Mouse (Mus musculus) embryonic facial prominence, embryonic 10.5 days (tissue): ENCODE results near the gene Nectin2. TPM values are rescaled to one million over a fixed set of nuclear protein-coding genes. Genes with fewer than 3 reads are reported as not detected.
"Not testable (repeated sequence)": the region's sequence is repeated elsewhere in the genome, so short reads cannot be mapped to it uniquely, and the experiment has no call there.

ENCODE experiments used
- DNase-seq: peaks from one replicate; pipeline ENCODE4 v3.0.0-alpha.2; 2017; ENCODE audit warnings: low spot score
- H3K27ac ChIP-seq: fragments of 300-500 bp; sonication (generic); replicated peaks from 2 replicates; pipeline ENCODE4 v1.5.1; 2016; ENCODE audit warnings: mild to moderate bottlenecking
- H3K27me3 ChIP-seq: fragments of 300-500 bp; sonication (generic); replicated peaks from 2 replicates; pipeline ENCODE4 v1.6.1; 2016; ENCODE audit warnings: low read depth, mild to moderate bottlenecking; ENCODE audit not compliant: poor library complexity, severe bottlenecking
- H3K36me3 ChIP-seq: fragments of 300-500 bp; sonication (generic); replicated peaks from 2 replicates; pipeline ENCODE4 v1.6.1; 2016; ENCODE audit warnings: mild to moderate bottlenecking, moderate library complexity
- H3K4me1 ChIP-seq: fragments of 300-500 bp; sonication (generic); 2 replicates; pipeline ENCODE4 v1.6.1; 2016
- H3K4me3 ChIP-seq: fragments of 300-500 bp; sonication (generic); 2 replicates; pipeline ENCODE4 v1.5.1; 2016; ENCODE audit warnings: mild to moderate bottlenecking, moderate library complexity
- H3K9me3 ChIP-seq: fragments of 300-500 bp; sonication (generic); 2 replicates; pipeline ENCODE4 v1.6.1; 2016; ENCODE audit warnings: mild to moderate bottlenecking
- WGBS: fragments of 180-500 bp; shearing (Covaris S2); methylation state at CpG from one replicate; pipeline ENCODE4 v1.1.7; 2016; 5-methylcytosine and 5-hydroxymethylcytosine counted together
- polyA plus RNA-seq: library from polyadenylated mRNA; unstranded; fragments of >200 nt; fragmentation: Nextera tagmentation; extraction: Ambion mirVana; gene quantifications from 2 replicates; pipeline ENCODE4 v1.2.1, GENCODE M21; 2016

Nectin2 gene
- 110 TPM in 2 replicates for polyA plus RNA-seq

DNA sequence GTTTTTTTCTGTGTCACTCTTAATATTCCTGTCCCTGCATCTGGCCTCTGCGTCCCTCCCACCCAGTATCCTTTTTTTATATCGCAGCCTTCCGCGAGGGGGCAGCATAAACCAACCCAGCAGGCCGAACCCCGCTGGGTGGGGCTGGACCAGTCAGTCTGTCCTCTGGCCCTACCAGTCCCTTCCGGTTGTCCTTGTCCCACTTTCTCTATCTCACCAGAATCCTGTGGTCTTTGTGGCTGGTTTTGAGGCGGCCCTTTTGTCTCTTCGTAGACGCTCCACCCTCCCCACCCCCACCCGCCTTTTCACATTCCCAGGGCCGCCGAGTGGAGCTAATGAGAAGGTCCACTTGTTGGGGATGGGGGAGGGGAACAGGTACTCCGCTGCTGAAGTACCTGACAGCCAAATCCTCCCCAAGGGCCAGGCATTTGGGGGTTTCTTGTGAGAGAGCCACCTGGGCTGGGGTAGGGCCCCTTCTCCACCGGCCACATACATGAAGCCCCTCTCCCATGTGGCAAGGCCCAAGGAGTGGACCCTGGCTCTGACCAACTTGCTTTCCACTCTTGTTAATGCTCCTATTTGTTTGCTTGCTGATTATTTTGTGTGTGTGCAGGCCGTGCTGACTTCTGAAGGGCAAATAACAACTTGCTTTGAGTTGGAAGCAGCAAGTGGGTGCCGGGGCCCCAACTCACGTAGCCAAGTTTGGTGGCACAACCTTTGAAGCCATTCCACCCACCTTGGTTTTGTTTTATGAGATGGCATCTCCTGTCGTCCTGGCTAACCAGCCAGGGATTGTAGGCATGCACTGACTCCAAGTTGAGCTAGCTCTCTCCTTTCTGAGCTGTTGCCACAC, at the start of gene Nectin2:
Gene Nectin2 (minus strand): TSS at position 267 of the 853 bp plus-strand sequence.
- WGBS = 15% methylated on average over 19 of the region's 19 CpGs
- Histone ChIP-seq H3K4me3 (peak within 1 kb of the TSS; percentile 79), H3K36me3 (peaks cover 7% of the 10 kb centered on the region), H3K4me1 (peaks cover 47% of the 10 kb centered on the region), H3K27ac (peak within 1 kb of the TSS; percentile 93), H3K27me3 (no peaks in the 10 kb centered on the region), H3K9me3 (no peaks in the 10 kb centered on the region)
- peak; percentile 91 for DNase-seq

DNA sequence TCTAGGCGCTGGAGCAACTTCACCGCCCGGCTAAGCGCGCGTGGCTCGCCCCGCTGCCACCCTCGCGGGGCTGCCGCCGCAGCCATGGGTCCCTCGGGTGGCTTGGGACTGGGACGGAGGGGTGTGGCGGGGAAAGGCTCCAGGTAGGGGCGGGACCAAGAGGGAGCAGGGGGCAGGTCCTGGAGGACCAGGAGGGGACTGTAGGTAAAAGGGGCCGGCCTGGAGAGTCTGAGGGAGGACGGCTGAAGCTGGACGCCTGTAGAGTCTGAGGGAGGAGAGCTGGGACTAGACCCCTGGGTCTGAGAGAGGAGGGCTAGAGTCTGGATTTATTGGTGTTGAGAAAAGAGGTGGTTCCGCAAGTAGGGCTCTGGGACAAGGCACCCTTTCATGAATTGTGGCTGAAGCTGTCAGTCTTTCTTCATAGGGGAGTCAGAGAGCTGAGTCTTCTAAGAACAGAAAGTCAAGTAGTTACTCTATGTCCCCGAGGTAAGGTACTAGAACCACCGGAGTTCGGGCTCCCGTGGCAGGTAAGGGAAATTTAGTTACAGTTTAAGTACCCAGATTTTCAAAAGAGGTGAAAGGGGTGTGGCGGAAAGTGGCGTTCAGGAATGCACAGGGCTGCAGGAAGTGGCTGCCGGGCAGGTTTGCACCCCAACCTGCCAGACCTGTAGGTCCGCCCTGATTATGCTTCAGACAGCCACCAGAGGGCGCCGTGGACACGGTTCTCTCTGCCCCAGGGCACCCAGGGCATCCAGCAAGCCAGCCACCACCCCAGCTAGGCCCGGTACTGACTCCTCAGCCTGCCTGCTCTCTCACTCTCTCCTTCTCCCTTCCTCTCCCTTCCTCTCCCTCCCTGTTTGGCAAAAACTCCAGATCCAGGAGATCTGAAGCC, 46.7 kb upstream of the Nectin2 start, which contains the start of gene Cblc:
Gene Cblc (minus strand): TSS at position 113 of the 892 bp plus-strand sequence.
- H3K4me3 ChIP-seq = peak within 1 kb of the TSS; percentile 45
- peaks cover 8% of the 10 kb centered on the region; the same call in 1 of the 2 replicates for H3K4me1 ChIP-seq
- WGBS = 3% methylated on average over 32 of the region's 32 CpGs
- DNase-seq = peak; percentile 84
- no peaks in the 10 kb centered on the region for H3K9me3 ChIP-seq
- H3K27me3 ChIP-seq = peaks cover 33% of the 10 kb centered on the region
- H3K27ac ChIP-seq = no peak within 1 kb of the TSS
- no peaks in the 10 kb centered on the region for H3K36me3 ChIP-seq

DNA sequence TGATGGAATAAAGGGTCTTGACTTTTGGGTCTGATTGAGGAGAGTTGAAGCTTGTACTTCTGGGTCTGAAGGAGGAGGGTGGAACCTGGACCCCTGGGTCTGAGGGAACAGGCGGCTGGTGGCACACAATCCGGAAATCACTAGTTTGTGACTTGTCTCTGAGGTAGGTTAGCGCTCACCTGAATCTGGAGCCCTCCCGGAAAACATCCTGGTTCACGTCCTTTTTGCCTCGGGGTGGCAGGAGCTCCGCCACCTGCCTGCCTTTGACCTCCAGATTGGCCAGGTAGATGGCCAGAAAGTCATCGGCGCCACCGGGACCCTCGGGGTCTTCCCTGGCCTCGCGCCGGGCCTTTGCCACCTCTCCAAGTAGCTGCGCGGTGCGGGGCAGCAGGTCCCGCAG, 46.0 kb upstream of the Nectin2 start:
- DNase-seq = no peak
- peaks cover 33% of the 10 kb centered on the region for H3K27me3 ChIP-seq
- 9% methylated on average over 18 of the region's 18 CpGs for WGBS
- H3K36me3 ChIP-seq = no peaks in the 10 kb centered on the region
- peak overlapping the region; percentile 45 for H3K4me3 ChIP-seq
- H3K27ac ChIP-seq = no peak overlapping the region
- no peaks in the 10 kb centered on the region for H3K9me3 ChIP-seq
- H3K4me1 ChIP-seq = peaks cover 8% of the 10 kb centered on the region; the same call in 1 of the 2 replicates

DNA sequence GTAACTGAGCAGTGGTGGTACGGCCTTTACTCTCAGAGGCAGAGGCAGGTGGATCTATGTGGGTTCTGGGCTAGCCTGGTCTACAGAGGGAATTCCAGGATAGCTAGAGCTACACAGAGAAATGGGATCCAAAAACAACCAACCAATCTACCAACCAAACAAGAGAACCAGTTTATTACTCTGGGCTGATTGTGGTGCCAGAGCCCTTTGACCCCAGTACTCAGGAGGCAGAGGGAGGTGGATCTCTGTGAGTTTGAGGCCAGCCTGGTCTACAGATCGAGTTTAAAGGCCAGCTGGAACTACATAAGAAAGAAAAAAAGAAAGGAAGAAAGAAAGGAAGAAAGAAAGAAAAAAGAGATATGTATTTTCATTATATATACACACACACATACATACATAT, 45.0 kb upstream of the Nectin2 start:
- no peaks in the 10 kb centered on the region for H3K36me3 ChIP-seq
- H3K4me3 ChIP-seq = no peak overlapping the region
- peaks cover 43% of the 10 kb centered on the region for H3K27me3 ChIP-seq
- no peaks in the 10 kb centered on the region for H3K9me3 ChIP-seq
- no peak for DNase-seq
- 67% methylated on average over 2 of the region's 2 CpGs for WGBS
- H3K4me1 ChIP-seq = peaks cover 8% of the 10 kb centered on the region; the same call in 1 of the 2 replicates
- no peak overlapping the region for H3K27ac ChIP-seq

DNA sequence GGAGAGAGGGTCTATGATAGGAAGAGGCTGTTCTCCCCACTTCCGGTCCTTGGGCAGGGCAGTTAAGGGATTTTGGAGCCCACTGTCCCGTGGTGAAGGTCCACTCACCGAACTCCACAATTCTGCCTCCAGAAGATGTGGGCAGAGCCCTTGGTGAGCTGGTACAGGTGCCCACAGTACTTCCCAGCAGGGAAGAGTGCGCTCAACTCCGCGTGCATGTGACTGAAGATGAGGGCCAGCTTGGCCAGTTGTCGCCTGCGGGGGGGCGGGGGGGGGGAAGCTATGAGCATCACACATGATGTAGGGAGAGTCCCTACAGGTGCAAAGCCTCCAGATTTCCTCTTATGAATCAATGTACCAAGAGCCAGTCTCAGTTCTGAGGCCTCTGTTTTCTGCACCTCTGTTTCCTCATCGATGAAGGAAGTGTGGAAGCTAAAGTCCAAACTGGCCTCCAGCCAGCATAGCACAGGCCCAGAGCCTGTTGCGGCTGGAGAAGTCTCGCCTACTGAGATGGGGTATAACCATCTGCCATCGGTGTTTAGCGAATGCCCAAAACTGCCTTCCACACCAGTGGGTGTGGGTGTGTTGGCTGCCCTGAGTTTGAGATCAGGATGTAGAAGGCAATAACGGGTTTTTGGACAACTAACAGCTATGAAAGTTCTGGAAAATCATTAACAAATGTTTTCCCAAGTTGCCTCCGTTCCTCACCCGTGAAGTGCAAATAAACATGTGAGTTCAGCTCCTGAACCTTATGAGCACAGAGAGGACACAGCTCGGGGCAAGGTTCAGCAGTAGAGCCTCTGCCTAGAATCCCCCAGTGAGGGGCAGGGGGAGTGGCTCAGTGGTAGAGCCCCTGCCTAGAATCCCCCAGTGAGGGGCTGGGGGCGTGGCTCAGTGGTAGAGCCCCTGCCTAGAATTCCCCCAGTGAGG, 42.7 kb upstream of the Nectin2 start:
- WGBS = 89% methylated on average over 19 of the region's 19 CpGs
- Histone ChIP-seq H3K4me1 (peaks cover 12% of the 10 kb centered on the region), H3K27me3 (peaks cover 52% of the 10 kb centered on the region), H3K27ac (no peak overlapping the region), H3K36me3 (no peaks in the 10 kb centered on the region), H3K4me3 (no peak overlapping the region), H3K9me3 (no peaks in the 10 kb centered on the region)
- DNase-seq = no peak

DNA sequence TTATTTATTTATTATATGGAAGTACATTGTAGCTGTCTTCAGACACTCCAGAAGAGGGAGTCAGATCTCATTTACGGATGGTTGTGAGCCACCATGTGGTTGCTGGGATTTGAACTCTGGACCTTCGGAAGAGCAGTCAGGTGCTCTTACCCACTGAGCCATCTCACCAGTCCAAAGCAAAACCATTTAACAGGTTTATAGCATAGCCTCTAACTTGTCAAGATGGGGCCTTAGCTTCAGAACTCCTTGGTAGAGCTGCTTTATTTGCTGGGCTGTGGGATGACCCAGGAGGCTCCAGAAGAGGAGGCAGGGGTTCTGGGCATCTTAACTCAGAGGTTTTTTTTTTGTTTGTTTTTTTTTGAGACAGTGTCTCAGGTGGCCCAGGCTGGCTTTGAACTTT, 41.2 kb upstream of the Nectin2 start:
- H3K4me1 ChIP-seq, DNase-seq, H3K9me3 ChIP-seq, H3K36me3 ChIP-seq, H3K27ac ChIP-seq, H3K4me3 ChIP-seq: not testable (repeated sequence)
- 78% methylated on average over 2 of the region's 2 CpGs for WGBS
- peaks cover 40% of the 10 kb centered on the region for H3K27me3 ChIP-seq

DNA sequence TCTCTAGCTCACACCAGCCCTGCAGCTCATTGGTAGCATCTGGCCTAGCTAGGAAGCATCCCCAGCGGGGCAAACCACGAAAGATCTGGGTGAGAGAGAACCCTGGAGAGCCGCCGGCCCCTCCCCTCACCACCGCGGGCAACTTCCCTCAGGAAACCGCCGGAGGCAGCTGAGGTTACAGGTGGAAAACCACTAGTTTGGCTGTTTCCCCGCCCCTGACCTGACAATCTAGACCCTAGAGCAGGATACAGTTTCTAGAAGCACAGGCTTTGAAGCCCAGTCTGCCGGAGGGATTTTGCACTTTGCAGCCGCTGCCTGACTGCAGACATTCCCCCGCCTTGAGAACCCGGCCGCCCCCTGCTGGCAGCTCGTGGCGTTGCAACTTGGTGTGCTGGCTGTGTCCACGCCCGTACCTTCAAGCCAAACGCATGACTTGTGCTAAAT, 39.6 kb upstream of the Nectin2 start:
- H3K27ac ChIP-seq = 0 out of 2 replicates have a peak overlapping the region, but pooled peaks have one; percentile 35
- no peaks in the 10 kb centered on the region for H3K9me3 ChIP-seq
- H3K4me1 ChIP-seq = peaks cover 10% of the 10 kb centered on the region
- no peaks in the 10 kb centered on the region for H3K36me3 ChIP-seq
- 2% methylated on average over 19 of the region's 19 CpGs for WGBS
- H3K27me3 ChIP-seq = peaks cover 24% of the 10 kb centered on the region
- peak; percentile 93 for DNase-seq
- peak overlapping the region; percentile 54 for H3K4me3 ChIP-seq

DNA sequence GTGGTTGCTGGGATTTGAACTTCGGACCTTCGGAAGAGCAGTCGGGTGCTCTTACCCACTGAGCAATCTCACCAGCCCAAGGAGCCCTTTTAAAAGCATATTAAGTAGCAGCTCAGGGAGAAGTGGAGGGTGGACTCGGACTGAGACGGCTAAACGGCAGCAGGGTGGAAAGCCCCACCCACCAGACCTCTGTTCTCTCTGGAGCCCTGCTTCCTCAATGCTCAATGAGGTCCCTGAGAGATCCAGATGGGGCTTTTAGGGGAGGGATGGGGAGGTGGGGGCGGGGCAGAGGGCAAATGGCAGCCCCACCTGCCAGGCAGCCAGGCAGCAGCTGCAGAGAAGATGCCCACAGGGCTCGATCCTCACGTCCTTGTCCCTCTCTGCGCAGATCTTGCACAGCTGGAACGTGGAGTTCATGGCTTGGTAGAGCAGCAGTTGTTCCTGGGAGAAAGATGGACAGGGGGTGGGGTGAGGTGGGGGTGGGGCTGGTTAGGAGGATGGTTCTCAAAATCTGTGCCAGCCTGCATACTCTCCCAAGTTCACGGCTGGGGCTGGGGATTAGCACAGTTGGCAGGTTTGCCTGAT, 35.7 kb upstream of the Nectin2 start:
- Histone ChIP-seq H3K9me3 (0 out of 2 replicates have a peak, but pooled peaks cover 3% of the 10 kb centered on the region), H3K4me1 (peaks cover 10% of the 10 kb centered on the region), H3K27ac (0 out of 2 replicates have a peak overlapping the region, but pooled peaks have one; percentile 7), H3K27me3 (peaks cover 16% of the 10 kb centered on the region), H3K4me3 (no peak overlapping the region), H3K36me3 (no peaks in the 10 kb centered on the region)
- 44% methylated on average over 12 of the region's 12 CpGs for WGBS
- DNase-seq = no peak

DNA sequence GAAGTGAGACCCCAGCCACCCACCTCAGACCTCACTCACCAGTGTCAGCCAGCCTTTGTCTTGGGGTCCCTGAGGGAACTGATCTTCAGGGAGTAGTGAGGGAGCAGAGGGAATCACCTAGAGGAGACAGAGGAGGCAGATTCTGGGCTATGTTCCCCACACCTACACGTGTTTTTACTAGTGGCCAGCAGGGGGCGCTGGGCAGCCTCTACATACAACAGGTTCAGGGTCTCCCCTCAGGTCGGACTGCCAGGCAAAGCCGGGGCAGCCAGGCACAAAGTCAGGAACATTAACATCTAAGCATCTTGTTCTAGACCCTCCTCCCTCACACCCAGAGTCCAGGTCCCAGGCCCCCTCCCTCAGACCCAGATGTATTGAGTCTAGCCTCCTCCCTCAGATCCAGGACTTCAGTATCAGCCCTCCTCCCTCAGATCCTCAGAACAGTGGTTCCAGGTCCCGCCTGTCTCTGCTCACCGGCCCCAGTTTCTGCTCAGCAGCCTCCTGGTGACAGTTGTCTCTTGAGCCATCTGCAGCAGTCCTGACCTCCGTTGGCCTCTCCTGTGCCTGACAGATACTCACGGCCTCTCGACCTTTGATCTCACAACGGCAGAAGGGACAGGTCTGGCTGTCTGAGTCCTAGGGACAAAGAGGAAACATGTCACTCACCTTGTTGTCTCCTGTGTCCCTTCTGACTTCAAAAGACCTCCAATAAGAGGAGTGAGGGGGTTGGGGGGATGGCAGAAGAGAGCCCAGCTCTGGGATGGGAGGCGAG, 34.7 kb upstream of the Nectin2 start:
- Histone ChIP-seq H3K36me3 (no peaks in the 10 kb centered on the region), H3K27ac (no peak overlapping the region), H3K4me1 (peaks cover 10% of the 10 kb centered on the region), H3K4me3 (no peak overlapping the region), H3K27me3 (peaks cover 8% of the 10 kb centered on the region; the same call in 1 of the 2 replicates), H3K9me3 (peaks cover 4% of the 10 kb centered on the region; the same call in 1 of the 2 replicates)
- peak; percentile 47 for DNase-seq
- WGBS = 35% methylated on average over 11 of the region's 11 CpGs

DNA sequence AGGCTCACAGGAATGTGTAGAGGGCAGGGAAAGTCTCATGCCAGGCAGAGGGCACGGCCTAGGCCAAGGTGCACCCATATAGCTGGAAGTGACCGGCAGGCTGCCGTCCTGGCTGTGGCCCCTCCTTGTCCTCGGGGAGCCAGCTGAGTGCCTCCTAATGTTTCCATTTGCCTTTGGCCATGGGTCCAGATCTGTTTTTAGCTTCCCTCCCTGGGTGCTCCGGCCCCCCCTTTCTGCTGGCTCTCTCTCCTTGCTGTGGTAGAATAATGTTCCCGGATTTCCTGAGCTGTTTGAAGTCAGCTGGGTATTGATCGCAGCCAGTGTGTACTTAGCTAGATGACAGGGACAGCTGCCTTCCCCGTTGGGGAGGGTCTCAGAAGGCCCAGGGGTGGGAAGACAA, 33.3 kb upstream of the Nectin2 start:
- no peak for DNase-seq
- H3K36me3 ChIP-seq = no peaks in the 10 kb centered on the region
- H3K4me1 ChIP-seq = peaks cover 6% of the 10 kb centered on the region
- H3K27me3 ChIP-seq = no peaks in the 10 kb centered on the region
- H3K4me3 ChIP-seq = no peak overlapping the region
- WGBS = 83% methylated on average over 8 of the region's 8 CpGs
- H3K27ac ChIP-seq = no peak overlapping the region
- H3K9me3 ChIP-seq = peaks cover 10% of the 10 kb centered on the region; the same call in 1 of the 2 replicates

DNA sequence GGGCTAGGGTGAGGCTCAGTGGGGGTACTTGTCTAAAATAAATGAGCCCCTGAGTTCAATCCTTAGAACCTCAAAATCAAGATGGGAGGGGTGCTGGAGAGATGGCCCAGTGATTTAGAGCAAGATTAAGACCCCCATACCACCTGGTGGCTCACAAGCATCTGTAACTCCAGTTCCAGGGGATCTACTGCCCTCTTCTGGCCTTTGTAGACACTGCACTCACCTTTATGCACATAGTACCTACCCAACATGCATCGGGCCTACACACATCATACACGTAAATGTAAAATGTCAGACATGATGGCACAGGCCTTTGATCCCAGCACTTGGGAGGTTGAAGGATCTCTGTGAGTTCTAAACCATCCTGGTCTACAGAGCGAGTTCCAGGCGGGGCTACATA, 32.4 kb upstream of the Nectin2 start:
- WGBS = 91% methylated on average over 4 of the region's 4 CpGs
- Histone ChIP-seq H3K27me3 (no peaks in the 10 kb centered on the region), H3K36me3 (no peaks in the 10 kb centered on the region), H3K4me1 (peaks cover 6% of the 10 kb centered on the region), H3K9me3 (peaks cover 10% of the 10 kb centered on the region; the same call in 1 of the 2 replicates), H3K4me3 (no peak overlapping the region), H3K27ac (no peak overlapping the region)
- peak; percentile 39 for DNase-seq
